Mouse (Mus musculus) embryonic fibroblast, embryonic 13.5 days (primary cell): Measurements from ENCODE around the gene Cdh23.

Experiments
- CTCF ChIP-seq: IDR thresholded peaks from 2 replicates; pipeline ENCODE4 v1.5.1; 2011; ENCODE audit warnings: mild to moderate bottlenecking, control low read depth, low read length, moderate library complexity, borderline replicate concordance; ENCODE audit not compliant: insufficient read depth
- POLR2A ChIP-seq: IDR thresholded peaks from 2 replicates; pipeline ENCODE4 v1.6.1; 2011; ENCODE audit warnings: low read depth, mild to moderate bottlenecking, control low read depth, low read length, moderate library complexity

- no peak for TF ChIP-seq POLR2A
- TF ChIP-seq CTCF, result no peak
These were observed 347.2 kb downstream of the Cdh23 start for GRCm38 (mm10) chr10:60349056-60349455.
